Mouse (Mus musculus) ES-E14 (cell line): ENCODE measurements at regions not wholly inside any gene's neighbourhood (a gene's known extent, or its start where the extent isn't known, plus 50 kb on each side); places are given as distances from the start of the nearest gene placed in this dataset.

Experiments used
- CHD2 ChIP-seq: IDR thresholded peaks from 2 replicates; pipeline ENCODE4 v1.6.1; 2014; ENCODE audit warnings: mild to moderate bottlenecking, low read depth, low read length, inconsistent platforms
- HCFC1 ChIP-seq: IDR thresholded peaks from 2 replicates; pipeline ENCODE4 v1.6.1; 2012; ENCODE audit warnings: low read length, inconsistent platforms, borderline replicate concordance; ENCODE audit not compliant: insufficient read depth
- MAFK ChIP-seq: IDR thresholded peaks from 2 replicates; pipeline ENCODE4 v1.6.1; 2014; ENCODE audit warnings: mild to moderate bottlenecking, low read depth, low read length, inconsistent platforms; ENCODE audit not compliant: insufficient read depth
- ZC3H11A ChIP-seq: IDR thresholded peaks from 2 replicates; pipeline ENCODE4 v1.6.1; 2012; ENCODE audit warnings: low read depth, mild to moderate bottlenecking, inconsistent platforms, low read length, borderline replicate concordance
- ZNF384 ChIP-seq: IDR thresholded peaks from 2 replicates; pipeline ENCODE4 v1.6.1; 2012; ENCODE audit warnings: low read depth, low read length, inconsistent platforms

DNA sequence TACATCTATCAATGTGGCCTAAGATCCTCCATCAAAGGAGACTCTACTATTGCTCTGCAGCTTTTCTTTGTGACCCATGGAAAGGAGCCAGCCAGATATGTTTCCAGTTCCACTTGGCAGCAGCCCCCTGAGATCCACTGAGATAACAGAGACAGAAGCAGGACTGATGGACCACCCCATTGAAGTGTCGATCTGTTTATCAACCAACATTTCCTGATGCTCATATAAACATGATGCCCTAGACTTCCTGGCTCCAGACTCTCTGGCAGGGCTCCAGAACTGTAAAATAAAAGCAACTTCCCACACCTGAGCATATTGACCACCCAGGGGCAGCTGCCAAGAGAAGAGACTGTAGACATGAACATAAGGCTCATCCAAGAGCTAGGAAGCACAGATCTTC is 660.7 kb upstream of the Brinp1 start:
- no peak for TF ChIP-seq HCFC1
- no peak for TF ChIP-seq CHD2
- TF ChIP-seq MAFK, result no peak
- no peak for TF ChIP-seq ZC3H11A
- no peak for TF ChIP-seq ZNF384
